Mouse (Mus musculus) heart, adult 8-10 months (tissue): ENCODE measurements around the gene Serping1. TPM values are rescaled to one million over a fixed set of nuclear protein-coding genes. Genes with fewer than 3 reads are reported as not detected.
"Not testable (repeated sequence)": the region's sequence is repeated elsewhere in the genome, so short reads cannot be mapped to it uniquely, and the experiment has no call there.

Source experiments
- DNase-seq: peaks from one replicate; pipeline ENCODE4 v3.0.0; 2022; ENCODE audit warnings: low spot score
- total RNA-seq, 4 experiments: library from RNA; stranded (reverse); gene quantifications; 2 replicates each; pipeline ENCODE4 v1.2.4; 2022

Serping1 gene
- 10 to 100 TPM; 58.4 to 76.5 (median 69.2) TPM for total RNA-seq

- DNase-seq = no peak
These were observed at the start of gene Serping1 for GRCm38 (mm10) chr2:84775241-84775640. Serping1 (minus strand) TSS chr2:84775444.

GRCm38 (mm10) chr2:84823237-84823636 lies 48.0 kb upstream of the Serping1 start:
- DNase-seq = no peak

- DNase-seq = no peak
These were observed 47.3 kb upstream of the Serping1 start, which contains the start of gene Smtnl1 for GRCm38 (mm10) chr2:84822552-84822951. Smtnl1 (minus strand) TSS chr2:84822652.

- peak; percentile 53 for DNase-seq
These were observed 44.6 kb upstream of the Serping1 start for GRCm38 (mm10) chr2:84819861-84820260.

- no peak for DNase-seq
These were observed 37.4 kb upstream of the Serping1 start for GRCm38 (mm10) chr2:84812676-84813075.

- no peak for DNase-seq
These were observed 36.6 kb upstream of the Serping1 start for GRCm38 (mm10) chr2:84811880-84812279.

- DNase-seq = peak; percentile 85
These were observed 35.8 kb upstream of the Serping1 start for GRCm38 (mm10) chr2:84810886-84811577.

- no peak for DNase-seq
These were observed 35.3 kb upstream of the Serping1 start for GRCm38 (mm10) chr2:84810526-84810885.

GRCm38 (mm10) chr2:84809330-84809729 lies 34.1 kb upstream of the Serping1 start:
- no peak for DNase-seq

- DNase-seq = no peak
These were observed 31.3 kb upstream of the Serping1 start for GRCm38 (mm10) chr2:84806546-84806945.

- DNase-seq = no peak
These were observed 28.7 kb upstream of the Serping1 start for GRCm38 (mm10) chr2:84803963-84804362.

- DNase-seq = not testable (repeated sequence)
These were observed 26.0 kb upstream of the Serping1 start for GRCm38 (mm10) chr2:84801223-84801622.

GRCm38 (mm10) chr2:84800304-84800703 lies 25.1 kb upstream of the Serping1 start:
- no peak for DNase-seq

- DNase-seq = peak; percentile 89
These were observed 23.9 kb upstream of the Serping1 start for GRCm38 (mm10) chr2:84799041-84799561.

GRCm38 (mm10) chr2:84798493-84798921 lies 23.3 kb upstream of the Serping1 start, which contains the start of gene Ube2l6:
Ube2l6 (plus strand) TSS chr2:84798828.
- DNase-seq = peak; percentile 63

- DNase-seq = peak; percentile 82
These were observed 22.7 kb upstream of the Serping1 start for GRCm38 (mm10) chr2:84797833-84798492.

- no peak for DNase-seq
These were observed 18.6 kb upstream of the Serping1 start for GRCm38 (mm10) chr2:84793871-84794270.

GRCm38 (mm10) chr2:84793154-84793553 lies 17.9 kb upstream of the Serping1 start:
- DNase-seq = no peak

- DNase-seq = peak; percentile 41
These were observed 17.3 kb upstream of the Serping1 start for GRCm38 (mm10) chr2:84792516-84792915.

GRCm38 (mm10) chr2:84790418-84790817 lies 15.2 kb upstream of the Serping1 start:
- DNase-seq = peak; percentile 26

- DNase-seq = no peak
These were observed 13.1 kb upstream of the Serping1 start for GRCm38 (mm10) chr2:84788316-84788715.

- DNase-seq = peak; percentile 54
These were observed 8.8 kb upstream of the Serping1 start for GRCm38 (mm10) chr2:84783840-84784566.
